Mouse (Mus musculus): ENCODE data around the gene Crygd. TPM values are rescaled to one million over a fixed set of nuclear protein-coding genes. Genes with fewer than 3 reads are reported as not detected.

The Crygd gene
- polyA plus RNA-seq, 1 experiment = not detected

- DNase-seq (ENCODE audit: low read depth, low spot score) = no peak
- WGBS = 66% methylated on average over 12 of the region's 12 CpGs
Observed at GRCm38 (mm10) chr1:65048781-65049180, 14.5 kb downstream of the Crygd start.

DNA sequence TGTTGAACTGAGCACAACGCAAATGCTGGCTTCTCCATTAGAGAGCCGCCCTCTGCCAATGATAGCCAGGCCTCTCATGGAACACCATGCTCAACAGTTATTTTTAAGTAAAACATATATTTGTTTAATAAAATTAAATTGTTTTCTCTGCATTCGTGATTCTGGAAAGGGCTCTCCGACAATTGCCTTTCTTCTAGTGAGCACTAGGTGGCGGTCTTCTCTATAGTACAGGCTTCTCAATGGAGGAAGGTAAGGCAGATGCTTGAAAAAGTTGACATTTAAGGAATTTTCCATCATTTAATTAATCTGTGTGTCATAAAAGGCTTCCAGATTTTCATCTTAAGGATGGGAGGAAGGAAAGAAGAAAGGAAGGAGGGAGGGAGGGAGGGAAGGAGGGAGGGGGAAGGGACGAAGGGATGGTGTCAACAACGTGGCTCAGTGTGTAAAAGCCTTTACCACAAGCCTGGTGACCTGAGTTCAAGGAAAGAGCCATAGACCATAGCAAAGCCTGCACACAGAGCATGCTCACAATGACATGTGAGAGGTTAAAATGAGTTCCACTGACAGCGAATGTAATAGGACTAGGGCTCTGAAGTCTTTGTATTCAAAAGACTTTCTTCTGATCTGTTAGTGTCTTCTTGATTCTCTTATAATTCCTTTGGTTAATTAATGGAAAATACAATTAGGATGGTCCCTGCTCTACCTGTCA, 16.7 kb downstream of the Crygd start:
- WGBS = 33% methylated on average over 8 of the region's 8 CpGs

DNA sequence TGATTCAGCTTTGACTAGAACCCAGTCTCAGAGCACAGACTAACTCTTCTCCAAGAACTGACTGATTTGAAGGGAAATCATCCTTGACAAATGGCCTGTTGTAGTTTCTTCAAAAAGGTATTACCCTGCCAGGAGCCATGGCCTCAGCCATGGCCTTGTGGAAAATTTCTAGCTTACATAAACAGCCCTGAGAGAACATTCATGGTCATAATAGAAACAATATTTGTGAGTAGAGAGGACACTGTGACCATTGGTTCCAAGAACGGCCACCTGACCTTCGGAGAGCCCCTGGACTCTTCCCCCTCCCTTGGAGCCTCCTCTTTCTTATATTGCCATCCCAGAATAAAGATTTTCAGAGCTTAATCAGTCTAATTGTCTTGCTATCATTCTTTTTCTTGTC, 19.8 kb downstream of the Crygd start:
- WGBS = 80% methylated on average over 2 of the region's 2 CpGs
- DNase-seq (ENCODE audit: low read depth, low spot score) = no peak

More for the DNA sequence above, 16.7 kb downstream of the Crygd start:
- peak; percentile 10 for DNase-seq (ENCODE audit: low read depth, low spot score)

- WGBS = 92% methylated on average over 3 of the region's 3 CpGs
Observed at GRCm38 (mm10) chr1:65041837-65042236, 21.4 kb downstream of the Crygd start.

DNA sequence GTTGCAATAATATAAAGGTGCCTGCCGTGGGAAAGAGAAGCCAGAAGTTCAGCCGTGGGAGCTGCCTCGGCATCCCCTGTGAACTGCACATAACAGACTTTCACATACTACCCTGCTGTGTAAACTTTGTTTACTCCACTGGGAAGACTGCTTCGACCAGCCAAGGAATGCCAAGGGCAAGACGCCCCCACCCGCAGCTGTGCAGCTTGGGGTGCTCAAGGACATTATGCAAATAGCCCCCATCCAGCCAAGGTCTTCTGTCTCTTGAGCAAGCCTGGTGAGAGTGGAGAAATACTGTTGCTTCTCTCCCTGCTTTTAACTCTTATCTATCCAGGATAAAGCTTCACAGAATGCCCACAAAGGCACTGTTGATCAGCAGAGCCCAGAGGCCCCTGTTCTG, 22.4 kb downstream of the Crygd start:
- WGBS = 57% methylated on average over 6 of the region's 6 CpGs
- no peak for DNase-seq (ENCODE audit: low read depth, low spot score)

More at GRCm38 (mm10) chr1:65041837-65042236, 21.4 kb downstream of the Crygd start:
- no peak for DNase-seq (ENCODE audit: low read depth, low spot score)

DNA sequence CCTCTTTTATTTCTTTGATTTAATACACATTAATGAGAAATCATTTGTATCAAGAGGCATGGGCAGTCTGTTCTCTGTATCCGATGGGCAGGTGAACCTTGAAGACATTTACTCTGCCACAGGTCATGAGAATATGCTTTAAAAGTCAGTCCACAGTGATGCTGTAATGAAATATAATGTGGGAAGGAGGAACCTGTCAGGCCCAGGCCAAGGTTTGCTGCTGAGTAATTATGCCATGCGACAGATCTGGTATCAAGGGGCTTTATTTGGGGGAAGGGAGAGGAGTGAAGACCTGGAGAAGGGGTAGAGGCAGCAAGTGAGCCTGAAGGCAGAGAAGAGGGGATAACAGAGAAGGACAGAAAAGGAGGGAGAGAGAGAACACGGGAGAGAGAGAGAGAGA, 23.6 kb downstream of the Crygd start:
- WGBS = 66% methylated on average over 3 of the region's 3 CpGs
- no peak for DNase-seq (ENCODE audit: low read depth, low spot score)

GRCm38 (mm10) chr1:65037542-65037941, 25.7 kb downstream of the Crygd start:
- DNase-seq (ENCODE audit: low read depth, low spot score) = no peak
- WGBS = 50% methylated on average over 2 of the region's 2 CpGs

GRCm38 (mm10) chr1:65035513-65035912, 27.7 kb downstream of the Crygd start:
- DNase-seq (ENCODE audit: low read depth, low spot score) = no peak
- 17% methylated on average over 3 of the region's 3 CpGs for WGBS

- DNase-seq (ENCODE audit: low read depth, low spot score) = no peak
Observed at GRCm38 (mm10) chr1:65032641-65033040, 30.6 kb downstream of the Crygd start, which contains the start of gene Akr1cl. TSS of gene Akr1cl (minus strand) at chr1:65032759.

DNA sequence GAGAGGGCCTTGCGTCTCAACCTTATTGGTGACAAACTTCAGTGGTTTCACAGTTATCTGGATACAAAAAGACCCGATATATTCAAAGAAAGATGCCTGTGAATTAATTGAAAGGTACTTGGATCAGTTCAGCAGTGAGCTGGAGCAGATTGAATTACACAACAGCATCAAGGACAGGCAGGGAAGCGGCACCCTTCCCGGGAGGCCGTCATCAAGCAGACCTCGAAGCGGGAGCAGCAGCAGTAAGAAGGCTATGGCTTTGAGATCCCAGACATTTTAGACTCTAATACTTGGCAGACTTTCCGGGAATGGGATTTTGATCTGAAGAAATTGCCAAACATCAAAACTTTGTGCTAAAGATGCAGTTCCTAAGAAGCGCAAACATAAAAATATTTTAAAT, 35.0 kb downstream of the Crygd start:
- 71% methylated on average over 9 of the region's 9 CpGs for WGBS
- DNase-seq (ENCODE audit: low read depth, low spot score) = no peak

GRCm38 (mm10) chr1:65012726-65013125, 50.5 kb downstream of the Crygd start:
- no peak for DNase-seq (ENCODE audit: low read depth, low spot score)
- WGBS = 86% methylated on average over 4 of the region's 4 CpGs

Other genes with a start within 250 kb of the Crygd start
- 2.7 and 4.1 TPM in 2 replicates for gene Plekhm3, start 106.6 kb downstream of the Crygd start, polyA plus RNA-seq (2012; rRNA removed)
- 0.15 and 0.21 TPM in 2 replicates for gene Akr1cl, start 30.7 kb downstream of the Crygd start, polyA plus RNA-seq (2012; rRNA removed)
- not detected in 2 replicates for gene Cryge, start 12.3 kb downstream of the Crygd start, polyA plus RNA-seq (2012; rRNA removed)
- gene Crygc, start 10.2 kb upstream of the Crygd start, polyA plus RNA-seq (2012; rRNA removed) = not detected in 2 replicates
- not detected in 2 replicates for gene Crygb, start 18.8 kb upstream of the Crygd start, polyA plus RNA-seq (2012; rRNA removed)
- gene Cryga, start 39.9 kb upstream of the Crygd start, polyA plus RNA-seq (2012; rRNA removed) = not detected in 2 replicates
- gene Gm28845, start 56.1 kb upstream of the Crygd start, polyA plus RNA-seq (2012; rRNA removed) = not detected in 2 replicates
- 0.05 and 0.11 TPM in 2 replicates for gene D630023F18Rik, start 59.8 kb upstream of the Crygd start, polyA plus RNA-seq (2012; rRNA removed)
- 59.6 and 72.2 TPM in 2 replicates for gene Idh1, start 123.0 kb upstream of the Crygd start, polyA plus RNA-seq (2012; rRNA removed)
- gene Pikfyve, start 123.2 kb upstream of the Crygd start, polyA plus RNA-seq (2012; rRNA removed) = 2.4 and 6.1 TPM in 2 replicates
- gene Pth2r, start 218.6 kb upstream of the Crygd start, polyA plus RNA-seq (2012; rRNA removed) = not detected in 2 replicates

Measured in large intestine, adult 2 months (tissue).